Mouse (Mus musculus) lung, postnatal 0 days (tissue): ENCODE data around the gene Psmd11. TPM values are rescaled to one million over a fixed set of nuclear protein-coding genes. Genes with fewer than 3 reads are reported as not detected.

ENCODE experiments used
- ATAC-seq: fragments of 200-750 bp; cut with Nextera tagmentation; 2 replicates; pipeline ENCODE4 v1.8.0; 2017; ENCODE audit warnings: moderate library complexity
- DNase-seq: peaks from one replicate; pipeline ENCODE4 v3.0.0-alpha.2; 2016; ENCODE audit warnings: low spot score
- H3K27ac ChIP-seq: fragments of 300-500 bp; sonication (generic); 2 replicates; pipeline ENCODE4 v1.5.1; 2014; ENCODE audit warnings: antibody characterized with exemption, mild to moderate bottlenecking, low read length, mixed read lengths
- H3K27me3 ChIP-seq: fragments of 300-500 bp; sonication (generic); replicated peaks from 2 replicates; pipeline ENCODE4 v1.6.1; 2014; ENCODE audit warnings: low read length, mixed read lengths; ENCODE audit not compliant: insufficient read depth
- H3K36me3 ChIP-seq: fragments of 300-500 bp; sonication (generic); 2 replicates; pipeline ENCODE4 v1.6.1; 2014; ENCODE audit warnings: low read length, mixed read lengths; ENCODE audit not compliant: insufficient read depth
- H3K4me1 ChIP-seq: fragments of 300-500 bp; sonication (generic); 2 replicates; pipeline ENCODE4 v1.6.1; 2014; ENCODE audit warnings: antibody characterized with exemption, low read depth, low read length, mixed read lengths; ENCODE audit not compliant: insufficient read depth
- H3K4me2 ChIP-seq: fragments of 300-500 bp; sonication (generic); replicated peaks from 2 replicates; pipeline ENCODE4 v1.6.1; 2014; ENCODE audit warnings: low read depth, mild to moderate bottlenecking, low read length, moderate library complexity, mixed read lengths
- H3K4me3 ChIP-seq: fragments of 300-500 bp; sonication (generic); 2 replicates; pipeline ENCODE4 v1.5.1; 2014; ENCODE audit warnings: low read depth, low read length
- H3K9ac ChIP-seq: fragments of 300-500 bp; sonication (generic); replicated peaks from 2 replicates; pipeline ENCODE4 v1.6.1; 2014; ENCODE audit warnings: low read depth, mild to moderate bottlenecking
- H3K9me3 ChIP-seq: fragments of 300-500 bp; sonication (generic); 2 replicates; pipeline ENCODE4 v1.6.1; 2016; ENCODE audit warnings: low read length, mixed read lengths
- CTCF ChIP-seq: IDR thresholded peaks from 2 replicates; pipeline ENCODE4 v1.5.1; 2016; ENCODE audit warnings: antibody characterized with exemption, mild to moderate bottlenecking
- EP300 ChIP-seq: IDR thresholded peaks from 2 replicates; pipeline ENCODE4 v1.6.1; 2016; ENCODE audit warnings: antibody characterized with exemption, mild to moderate bottlenecking, control low read depth
- WGBS: fragments of 180-500 bp; shearing (Covaris S2); extraction: QIAGEN DNeasy Blood & Tissue Kit; methylation state at CpG from one replicate; pipeline ENCODE4 v1.1.7; 2014; 5-methylcytosine and 5-hydroxymethylcytosine counted together
- polyA plus RNA-seq: library from polyadenylated mRNA; unstranded; fragments of >200 nt; fragmentation: Nextera tagmentation; extraction: Ambion mirVana; gene quantifications from 2 replicates; pipeline ENCODE4 v1.2.1, GENCODE M21; 2015

The Psmd11 gene
- polyA plus RNA-seq, 1 experiment from 2014 or later = 190 TPM

GRCm38 (mm10) chr11:80410377-80410776 lies 18.0 kb upstream of the Psmd11 start:
- Histone ChIP-seq H3K27ac (no peak overlapping the region), H3K4me3 (no peak overlapping the region), H3K36me3 (peaks cover 10% of the 10 kb centered on the region; the same call in 1 of the 2 replicates), H3K27me3 (no peaks in the 10 kb centered on the region), H3K4me2 (no peak overlapping the region), H3K9me3 (no peaks in the 10 kb centered on the region), H3K4me1 (no peaks in the 10 kb centered on the region), H3K9ac (no peak overlapping the region)
- ATAC-seq (no peak), DNase-seq (no peak)
- WGBS = 91% methylated on average over 2 of the region's 2 CpGs
- TF ChIP-seq CTCF (no peak), EP300 (no peak)

- no peak overlapping the region for H3K9ac ChIP-seq
- no peak overlapping the region for H3K27ac ChIP-seq
- no peaks in the 10 kb centered on the region for H3K27me3 ChIP-seq
- no peak overlapping the region for H3K4me3 ChIP-seq
- H3K4me2 ChIP-seq = no peak overlapping the region
- DNase-seq (no peak), ATAC-seq (no peak)
- H3K9me3 ChIP-seq = no peaks in the 10 kb centered on the region
- no peaks in the 10 kb centered on the region for H3K4me1 ChIP-seq
- no peak for TF ChIP-seq CTCF
- no peak for TF ChIP-seq EP300
- 76% methylated on average over 5 of the region's 5 CpGs for WGBS
- H3K36me3 ChIP-seq = no peaks in the 10 kb centered on the region
These were observed 11.3 kb upstream of the Psmd11 start for GRCm38 (mm10) chr11:80417085-80417484.

- no peak overlapping the region for H3K9ac ChIP-seq
- H3K4me1 ChIP-seq = no peaks in the 10 kb centered on the region
- DNase-seq (no peak), ATAC-seq (no peak)
- H3K9me3 ChIP-seq = no peaks in the 10 kb centered on the region
- no peak overlapping the region for H3K4me3 ChIP-seq
- no peak overlapping the region for H3K27ac ChIP-seq
- H3K36me3 ChIP-seq = no peaks in the 10 kb centered on the region
- WGBS = 67% methylated on average over 1 of the region's 1 CpGs
- no peak overlapping the region for H3K4me2 ChIP-seq
- H3K27me3 ChIP-seq = no peaks in the 10 kb centered on the region
- TF ChIP-seq CTCF (no peak), EP300 (no peak)
These were observed 8.7 kb upstream of the Psmd11 start for GRCm38 (mm10) chr11:80419743-80420142.

- Histone ChIP-seq H3K27me3 (no peaks in the 10 kb centered on the region), H3K4me2 (no peak overlapping the region), H3K27ac (no peak overlapping the region), H3K9me3 (no peaks in the 10 kb centered on the region), H3K4me3 (no peak overlapping the region), H3K9ac (no peak overlapping the region), H3K36me3 (no peaks in the 10 kb centered on the region), H3K4me1 (no peaks in the 10 kb centered on the region)
- TF ChIP-seq CTCF (no peak), EP300 (no peak)
- WGBS = 52% methylated on average over 2 of the region's 2 CpGs
- DNase-seq (no peak), ATAC-seq (no peak)
These were observed 8.0 kb upstream of the Psmd11 start for GRCm38 (mm10) chr11:80420202-80420984.

- DNase-seq (no peak), ATAC-seq (no peak)
- Histone ChIP-seq H3K4me2 (no peak overlapping the region), H3K9ac (no peak overlapping the region), H3K9me3 (no peaks in the 10 kb centered on the region), H3K27ac (no peak overlapping the region), H3K36me3 (no peaks in the 10 kb centered on the region), H3K4me1 (no peaks in the 10 kb centered on the region), H3K4me3 (no peak overlapping the region), H3K27me3 (no peaks in the 10 kb centered on the region)
- no peak for TF ChIP-seq EP300
- TF ChIP-seq CTCF = no peak
- WGBS = 74% methylated on average over 7 of the region's 7 CpGs
These were observed 6.9 kb upstream of the Psmd11 start for GRCm38 (mm10) chr11:80421421-80422047.

- Histone ChIP-seq H3K27me3 (no peaks in the 10 kb centered on the region), H3K36me3 (no peaks in the 10 kb centered on the region), H3K9me3 (no peaks in the 10 kb centered on the region), H3K4me2 (no peak overlapping the region), H3K4me3 (no peak overlapping the region), H3K4me1 (no peaks in the 10 kb centered on the region; the same call in 1 of the 2 replicates), H3K9ac (no peak overlapping the region), H3K27ac (no peak overlapping the region)
- TF ChIP-seq CTCF (no peak), EP300 (no peak)
- 69% methylated on average over 2 of the region's 2 CpGs for WGBS
- ATAC-seq (no peak), DNase-seq (no peak)
These were observed 3.7 kb upstream of the Psmd11 start for GRCm38 (mm10) chr11:80424691-80425090.
